Mouse (Mus musculus) megakaryocyte, adult 5-6 weeks (primary cell): ENCODE measurements around the gene Cers6. TPM values are rescaled to one million over a fixed set of nuclear protein-coding genes. Genes with fewer than 3 reads are reported as not detected.
A peak's percentile ranks its signal among the peaks of the same experiment; 100 is the strongest.

Experiments used
- ATAC-seq: 2 replicates; pipeline ENCODE4 v1.8.0; 2016; ENCODE audit warnings: mild to moderate bottlenecking, inconsistent platforms; ENCODE audit not compliant: poor library complexity, severe bottlenecking
- total RNA-seq, 2 experiments: library from RNA; stranded (forward) in 1 of 2; stranded (reverse) in 1 of 2; fragments of 153-499, 151-499 nt in 1 of 2; fragments of 221-1000, 200-1000 nt in 1 of 2; gene quantifications; 2 replicates each; pipeline versions ENCODE4 v1.2.3 to v1.2.4; 2015 to 2017

The Cers6 gene
- total RNA-seq, 2 experiments from 2014 or later = 64.6 to 146 TPM

DNA sequence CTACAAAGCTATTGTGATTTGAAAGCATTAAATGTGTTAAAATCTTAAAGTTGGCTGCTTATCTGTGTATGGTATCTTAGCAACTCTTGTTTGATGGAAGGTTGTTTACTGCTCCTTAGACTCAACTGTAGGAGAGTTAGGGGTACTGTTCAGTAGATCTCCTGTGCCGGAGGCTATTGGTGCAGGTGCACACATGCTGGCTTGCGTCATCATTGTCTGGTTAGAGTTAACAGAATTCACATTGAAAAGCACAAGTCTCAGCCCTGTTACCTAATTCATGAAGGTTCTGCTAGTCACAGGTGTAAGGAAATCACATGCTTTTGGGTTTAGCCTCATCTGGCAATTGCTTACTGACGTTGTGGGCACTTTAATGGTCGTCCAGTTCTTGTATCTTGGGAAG, 98.3 kb downstream of the Cers6 start:
- peak; percentile 20; the same call in 1 of the 2 replicates for ATAC-seq

DNA sequence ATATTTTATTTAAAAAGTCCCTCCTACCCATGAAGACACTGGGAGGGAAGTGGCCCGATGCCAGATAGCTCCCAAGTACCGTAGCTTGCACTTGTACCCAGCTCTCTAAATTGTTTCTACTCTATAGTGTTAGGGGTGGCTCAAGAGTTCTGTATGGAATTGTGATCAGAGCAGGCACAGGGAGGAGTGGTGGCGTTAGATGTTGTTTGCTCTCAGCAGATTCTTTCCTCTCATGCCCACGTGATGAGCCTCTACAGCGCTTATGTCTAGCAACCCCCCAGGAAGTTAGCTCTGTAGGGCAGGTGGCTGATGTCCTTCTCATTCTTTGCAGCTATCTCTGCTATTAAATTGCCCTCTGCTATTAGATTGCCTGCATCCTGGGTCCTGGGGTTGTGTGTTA, 98.8 kb downstream of the Cers6 start:
- no peak for ATAC-seq

DNA sequence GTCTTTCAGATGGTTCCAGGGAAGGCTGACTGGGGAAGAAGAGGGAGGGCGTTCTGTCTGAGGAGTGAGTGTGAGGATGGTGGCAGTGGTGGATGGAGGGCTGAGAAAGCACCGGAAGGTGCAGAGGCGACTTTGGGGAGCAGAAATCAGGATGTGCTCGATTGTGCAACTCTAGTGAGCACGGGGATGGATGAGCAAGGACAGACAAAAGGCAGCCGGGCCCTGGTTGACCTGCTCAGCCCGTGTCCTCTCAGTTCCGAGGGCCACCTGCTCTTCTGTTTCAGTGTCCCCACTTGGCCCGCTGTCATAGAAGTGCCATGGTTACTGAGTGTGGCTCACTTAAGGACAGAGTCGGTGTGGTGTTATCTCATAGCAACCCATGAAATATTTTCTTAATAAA, 99.4 kb downstream of the Cers6 start:
- ATAC-seq = 0 out of 2 replicates have a peak, but pooled peaks have one; percentile 30

DNA sequence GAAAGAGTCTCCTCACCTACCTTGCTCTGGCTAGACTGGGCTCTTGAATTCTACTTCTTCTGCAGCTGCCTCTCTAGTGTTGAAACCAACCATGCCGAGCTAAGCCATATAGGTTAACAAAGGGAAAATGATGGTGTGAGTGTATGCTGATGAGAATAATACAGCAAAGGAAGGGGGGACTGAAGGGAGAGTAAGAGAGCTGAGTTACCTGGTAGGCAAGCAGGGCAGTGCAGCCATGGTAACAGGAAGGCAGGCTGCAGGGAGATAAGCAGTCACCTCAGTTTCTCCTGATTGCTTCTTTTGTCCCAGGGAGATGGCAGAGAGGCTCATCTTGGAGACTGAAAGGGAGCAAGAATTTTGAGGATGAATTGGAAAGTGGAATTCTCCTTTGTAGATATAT, 105.1 kb downstream of the Cers6 start:
- no peak for ATAC-seq

DNA sequence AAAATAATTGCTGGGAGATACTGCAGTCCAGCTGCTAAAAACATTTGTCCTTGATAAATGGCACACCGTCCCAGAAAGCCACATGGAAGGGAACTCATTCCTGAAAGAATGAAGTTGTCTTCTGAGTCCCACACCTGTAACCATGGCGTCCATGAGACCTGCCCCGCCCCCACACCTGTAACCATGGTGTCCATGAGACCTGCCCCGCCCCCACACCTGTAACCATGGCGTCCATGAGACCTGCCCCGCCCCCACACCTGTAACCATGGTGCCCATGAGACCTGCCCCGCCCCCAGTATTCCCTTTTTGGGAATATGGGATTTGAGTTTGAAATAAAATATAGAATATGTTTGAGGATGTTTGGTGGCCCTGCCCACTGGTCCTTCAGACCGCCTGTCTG, 106.8 kb downstream of the Cers6 start:
- no peak for ATAC-seq

DNA sequence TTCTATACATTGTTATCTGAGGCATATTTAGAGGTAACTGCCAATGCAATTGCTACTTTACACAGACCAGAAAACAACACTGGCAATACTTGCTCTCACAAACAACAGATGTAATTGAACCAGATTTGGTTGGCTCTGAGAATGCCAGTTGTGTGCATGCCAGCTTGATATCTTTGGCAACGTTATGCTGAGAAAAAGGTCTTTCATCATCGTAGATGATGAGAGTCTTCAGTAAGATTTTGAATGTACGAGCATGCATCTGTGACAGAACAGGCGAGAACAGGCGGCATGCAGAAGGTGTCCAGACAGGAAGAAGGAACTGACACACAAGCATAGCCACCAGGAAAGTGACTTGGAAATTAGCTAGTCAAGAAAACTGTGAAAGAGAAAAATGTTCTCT, 110.6 kb downstream of the Cers6 start:
- ATAC-seq = no peak

DNA sequence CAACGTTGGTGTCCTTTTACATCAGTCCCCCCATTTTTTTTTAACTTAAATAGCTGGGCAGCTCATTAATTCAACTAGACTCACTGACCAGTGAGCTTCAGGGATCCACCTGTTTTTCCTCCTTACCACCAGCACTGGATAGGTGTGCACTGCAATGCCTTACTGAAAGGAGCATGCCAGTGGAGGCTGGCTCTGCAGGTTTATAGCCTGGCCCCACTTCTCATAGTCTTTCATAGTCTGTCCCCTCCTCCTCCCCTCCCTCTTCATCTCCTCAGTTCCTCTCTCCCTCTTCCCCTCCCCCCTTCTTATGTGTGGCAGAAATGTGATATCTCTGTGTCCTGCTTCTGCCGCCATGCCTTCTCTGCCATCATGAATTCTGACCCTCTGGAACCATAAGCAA, 112.5 kb downstream of the Cers6 start:
- ATAC-seq = no peak

DNA sequence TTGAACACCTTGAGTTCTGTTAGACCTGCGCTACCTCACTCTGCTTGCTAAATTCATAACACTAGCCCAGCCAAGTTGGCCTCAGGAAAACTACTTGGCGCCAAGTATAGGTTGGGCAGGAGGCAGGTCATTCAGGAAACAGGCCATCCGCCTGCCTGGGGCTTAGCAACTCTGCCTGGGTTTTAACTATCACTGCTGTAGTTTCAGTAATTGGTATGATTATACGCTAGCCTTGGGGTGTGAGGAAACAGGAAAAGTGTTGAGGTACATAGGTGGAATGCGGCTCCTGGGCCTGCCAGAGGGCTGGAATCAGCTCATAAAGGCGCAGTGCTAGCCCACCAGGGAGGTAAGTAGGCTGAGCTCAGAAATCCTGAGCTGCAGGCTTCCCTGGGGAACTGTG, 114.0 kb downstream of the Cers6 start:
- ATAC-seq = no peak

DNA sequence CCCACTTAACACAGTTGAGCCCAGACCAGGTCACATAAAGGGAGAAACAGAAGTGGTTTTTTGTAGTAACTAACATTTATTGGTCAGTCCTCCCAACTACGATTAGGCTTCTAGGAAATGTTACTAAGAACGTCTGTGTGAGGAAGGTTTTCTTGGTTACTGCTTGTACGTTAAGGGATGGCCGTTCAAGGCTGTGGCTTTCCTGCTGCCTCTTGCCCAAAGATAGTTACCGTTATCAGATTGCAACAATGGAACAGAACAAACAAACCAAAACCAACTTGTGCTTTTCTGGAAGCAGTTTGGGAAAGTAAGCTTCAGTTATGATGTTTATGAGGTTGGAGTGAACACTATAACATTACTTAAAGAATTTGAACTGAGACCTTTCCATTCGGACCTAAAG, 114.5 kb downstream of the Cers6 start:
- no peak for ATAC-seq

DNA sequence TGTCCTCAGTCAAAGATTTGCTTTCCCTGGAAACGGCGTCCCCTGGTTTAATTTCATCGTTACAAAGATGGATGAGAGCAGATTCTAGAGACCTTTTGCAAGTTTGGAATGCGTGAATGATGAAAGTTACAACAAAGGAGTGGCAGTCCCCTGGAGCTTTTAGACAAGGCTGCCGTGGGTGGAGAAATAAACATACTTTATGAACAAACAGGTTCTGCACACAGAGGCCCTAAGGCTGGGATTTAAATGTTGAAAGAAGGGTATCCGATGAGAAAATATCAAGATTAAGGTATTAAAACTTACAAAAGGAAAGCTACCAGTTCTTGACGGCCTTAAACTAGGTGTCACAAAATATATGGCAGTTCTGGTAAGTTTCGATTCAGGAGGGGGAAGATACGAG, 117.0 kb downstream of the Cers6 start:
- no peak for ATAC-seq

DNA sequence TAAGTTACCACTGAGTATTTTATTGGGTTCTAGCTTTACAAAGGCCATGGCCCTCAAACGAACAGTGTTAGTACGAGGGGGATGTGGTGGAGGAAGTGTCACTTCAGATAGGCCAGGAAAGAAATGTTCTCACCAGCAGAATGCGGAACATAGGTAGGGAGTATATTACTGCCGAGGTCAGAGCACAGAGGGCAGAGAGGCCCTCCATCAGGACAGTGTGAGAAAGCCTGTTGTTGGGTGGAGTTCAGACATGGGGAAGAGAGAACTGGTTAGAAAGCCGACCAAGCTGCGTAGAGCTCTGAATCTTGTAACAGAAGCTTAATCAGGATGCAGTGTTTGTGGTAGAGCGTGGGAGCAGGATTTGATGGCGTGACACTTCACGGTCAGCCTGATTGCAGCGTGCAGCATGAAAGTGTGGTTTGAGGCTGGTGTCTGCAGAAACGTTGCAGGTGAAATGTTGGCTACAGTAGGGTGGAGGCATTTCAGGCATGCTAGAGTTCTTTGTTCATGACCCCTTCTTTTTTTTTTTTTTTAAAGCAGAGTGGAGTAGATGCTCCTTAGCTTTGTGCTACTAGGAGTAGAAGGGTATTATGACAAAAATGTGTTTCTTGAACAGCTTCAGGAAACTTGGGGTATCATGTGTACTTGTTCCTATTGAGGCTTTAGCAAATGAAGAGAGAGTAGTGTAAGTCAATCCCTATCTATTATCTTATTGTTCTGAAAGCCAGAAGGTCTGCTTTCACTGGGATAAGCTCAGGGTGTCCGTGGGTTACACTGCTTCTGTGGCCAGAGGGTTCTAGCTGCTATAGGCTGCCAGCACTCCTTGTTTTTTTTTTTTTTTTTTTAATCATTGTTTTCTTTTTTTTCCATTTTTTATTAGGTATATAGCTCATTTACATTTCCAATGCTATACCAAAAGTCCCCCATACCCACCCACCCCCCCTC, 117.7 kb downstream of the Cers6 start:
- peak; percentile 83 for ATAC-seq

DNA sequence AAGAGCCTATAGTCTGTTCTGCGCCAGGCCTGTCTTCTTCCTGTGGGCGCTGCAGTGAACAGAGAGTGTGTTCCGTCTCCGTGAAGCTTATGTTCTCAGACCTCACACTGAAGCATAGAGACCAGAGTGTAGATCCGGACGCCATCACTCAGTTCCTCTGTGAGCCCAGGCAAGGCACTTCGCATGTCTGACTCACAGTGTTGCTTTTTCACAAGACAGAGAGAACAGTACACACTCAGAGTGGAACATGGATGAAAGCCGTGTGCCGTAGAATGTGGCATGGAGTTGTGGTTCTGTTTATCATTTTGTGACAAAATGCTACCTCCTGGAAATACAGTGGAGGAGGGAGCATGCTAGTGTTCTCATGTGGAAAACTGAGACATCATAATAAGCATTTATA, 120.1 kb downstream of the Cers6 start:
- no peak for ATAC-seq

DNA sequence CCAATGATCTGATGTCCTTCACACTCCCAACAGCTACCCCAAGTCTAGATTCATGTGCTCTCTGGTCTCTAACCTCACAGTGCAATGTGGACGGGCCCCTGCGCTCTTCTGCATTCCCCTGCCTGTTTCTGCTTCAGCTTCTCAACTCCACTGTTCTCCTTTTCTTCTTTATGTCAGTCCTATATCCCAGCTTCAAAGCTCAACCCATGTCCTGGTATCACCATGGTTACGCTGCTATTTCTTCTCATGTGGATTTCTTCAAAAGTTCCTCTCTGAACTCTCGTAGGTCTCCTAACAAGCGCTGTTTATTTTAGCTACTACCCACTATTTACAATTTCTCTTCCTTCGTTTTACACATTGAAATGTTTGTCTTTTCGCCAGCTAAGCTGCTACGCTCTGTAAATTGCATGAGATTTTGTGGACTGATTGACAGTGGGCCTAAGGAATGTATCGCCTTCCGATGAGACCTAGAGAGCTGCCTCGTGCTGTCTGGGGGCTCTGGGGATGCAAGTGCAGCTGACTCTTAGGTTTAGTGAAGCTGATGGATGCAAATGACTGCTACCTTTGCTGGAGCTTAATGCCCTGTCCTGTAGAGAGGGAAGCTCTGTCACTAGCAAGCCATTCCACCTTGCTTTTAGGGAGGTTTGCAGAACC, 120.6 kb downstream of the Cers6 start:
- no peak for ATAC-seq

DNA sequence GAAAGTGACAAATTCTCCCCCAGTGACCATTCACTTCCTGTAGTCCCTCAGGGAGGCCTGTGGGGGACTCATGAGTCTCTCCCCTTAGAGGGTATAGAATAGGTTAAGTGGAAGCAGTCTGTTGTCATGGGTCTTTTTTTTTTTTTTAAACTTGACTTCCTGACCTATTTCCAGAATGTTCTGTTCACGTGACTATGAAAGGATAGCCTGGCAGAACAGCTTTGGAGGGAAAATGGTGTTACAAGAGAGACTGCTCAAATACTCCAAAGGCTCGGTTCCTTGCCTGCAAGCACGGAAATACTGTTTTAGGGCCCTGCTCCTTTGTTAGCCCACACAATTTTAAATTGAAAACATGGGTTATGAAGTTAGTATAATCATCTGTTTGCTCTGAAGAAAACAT, 121.7 kb downstream of the Cers6 start:
- ATAC-seq = no peak

DNA sequence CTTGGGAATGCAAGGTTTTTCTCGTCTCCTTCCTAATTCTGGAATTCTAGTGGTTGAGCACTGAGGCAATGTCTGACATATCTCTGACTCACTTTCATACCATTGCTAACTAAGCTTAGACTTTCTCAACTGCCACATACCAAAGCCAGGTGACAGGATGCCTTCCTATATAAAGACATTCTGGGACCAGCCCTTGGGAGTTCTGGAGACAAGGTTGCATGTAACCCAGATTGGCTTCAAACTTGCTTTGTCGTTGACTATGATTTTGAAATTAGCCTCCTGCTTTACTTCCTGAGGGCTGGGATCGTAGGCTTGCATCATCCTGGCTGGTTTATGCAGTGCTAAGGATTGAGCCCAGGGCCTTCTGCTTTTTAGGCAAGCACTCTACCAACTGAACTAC, 122.2 kb downstream of the Cers6 start:
- peak; percentile 45 for ATAC-seq

DNA sequence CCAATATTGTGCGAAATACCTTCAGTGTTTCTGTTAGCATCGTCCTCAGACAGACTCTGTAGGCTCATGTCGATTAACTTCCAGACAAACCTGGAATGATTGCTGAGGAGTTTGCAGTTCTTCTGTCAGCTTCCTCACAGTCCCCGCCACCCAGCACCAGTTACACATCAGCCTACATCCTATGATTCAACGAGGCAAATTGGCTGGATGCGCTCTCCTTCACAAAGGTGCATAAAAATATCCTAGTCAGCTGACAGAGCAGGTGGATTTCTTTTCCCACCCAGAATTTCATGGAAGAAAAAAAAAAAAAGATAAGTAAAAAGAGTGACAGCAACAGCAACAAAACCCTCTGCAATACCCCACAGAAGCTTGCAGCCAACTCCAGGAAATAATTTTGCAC, 127.9 kb downstream of the Cers6 start:
- no peak for ATAC-seq

DNA sequence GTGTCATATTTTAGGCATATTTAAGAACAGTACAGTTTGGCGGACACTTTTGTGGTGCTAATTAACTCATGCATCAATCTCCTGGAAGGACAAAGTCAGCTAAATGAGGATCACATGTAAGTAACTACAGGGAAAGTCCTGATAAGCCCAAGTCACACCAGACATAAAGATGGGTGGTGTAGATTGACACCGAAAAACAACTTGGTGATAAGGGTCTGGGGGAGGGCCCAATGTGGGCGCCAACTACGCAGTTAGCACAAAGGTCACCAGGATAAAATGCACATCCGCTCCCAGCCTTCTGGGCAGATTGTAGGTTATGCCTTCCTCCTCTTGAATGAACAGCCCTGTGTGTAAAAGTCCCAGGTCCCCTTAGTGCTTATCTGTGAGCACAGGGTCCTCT, 131.4 kb downstream of the Cers6 start:
- no peak for ATAC-seq

DNA sequence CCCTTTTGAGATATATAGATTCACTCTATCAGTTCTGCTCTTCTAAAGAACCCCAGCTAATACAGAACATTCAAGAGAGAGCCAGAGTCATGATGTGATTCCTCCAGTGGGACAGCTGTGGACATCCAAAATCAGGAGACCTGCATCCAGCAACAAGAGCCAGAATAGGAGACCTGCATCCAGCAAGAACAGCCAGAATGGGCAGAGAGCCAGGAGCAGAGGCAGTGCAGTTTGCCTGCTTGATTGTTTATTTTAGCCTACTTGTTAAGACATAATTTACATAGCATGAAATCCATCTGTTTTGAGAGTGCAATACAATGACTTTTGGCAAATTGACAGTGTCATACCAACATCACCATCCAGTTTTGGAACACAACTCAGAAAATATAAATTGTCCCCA, 133.2 kb downstream of the Cers6 start:
- ATAC-seq = no peak

DNA sequence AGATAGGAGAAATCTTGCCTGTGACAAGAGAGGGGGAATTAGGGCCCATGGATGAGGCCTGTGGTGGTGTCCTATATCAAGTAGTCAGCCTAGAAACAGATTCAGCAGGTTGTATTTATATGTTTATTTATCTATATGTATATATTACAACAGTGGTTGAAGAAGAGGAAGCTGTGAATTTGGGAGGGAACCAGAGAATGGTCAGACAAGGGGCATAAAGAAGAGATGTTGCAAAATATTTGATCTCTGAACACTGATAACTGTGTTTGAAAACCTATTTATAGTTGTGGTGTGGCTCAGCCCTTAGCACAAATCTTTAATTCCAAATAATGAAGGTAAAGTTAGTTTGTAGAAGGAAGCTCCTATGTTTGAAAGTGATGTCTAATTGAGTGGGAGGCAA, 134.5 kb downstream of the Cers6 start:
- 0 out of 2 replicates have a peak, but pooled peaks have one; percentile 21 for ATAC-seq

DNA sequence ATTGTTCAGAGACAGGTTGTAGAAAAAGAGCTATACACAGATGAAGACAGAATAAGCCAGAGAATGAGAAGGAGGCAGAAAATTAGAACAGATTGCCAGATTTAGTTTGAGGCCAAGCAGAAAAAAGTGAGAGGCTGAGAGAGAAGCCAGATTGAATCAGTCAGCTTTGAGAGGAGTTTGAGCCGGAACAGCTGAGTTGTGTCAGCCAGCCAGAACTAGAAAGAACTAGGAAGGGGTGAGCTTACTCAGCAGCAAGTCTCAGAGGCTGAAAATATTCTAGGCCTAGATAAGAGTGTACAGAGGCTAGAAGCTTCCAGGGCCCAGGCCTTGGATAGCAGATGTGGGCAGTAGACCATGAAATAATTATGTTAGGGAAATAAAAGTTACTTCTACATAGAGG, 135.0 kb downstream of the Cers6 start:
- no peak for ATAC-seq

DNA sequence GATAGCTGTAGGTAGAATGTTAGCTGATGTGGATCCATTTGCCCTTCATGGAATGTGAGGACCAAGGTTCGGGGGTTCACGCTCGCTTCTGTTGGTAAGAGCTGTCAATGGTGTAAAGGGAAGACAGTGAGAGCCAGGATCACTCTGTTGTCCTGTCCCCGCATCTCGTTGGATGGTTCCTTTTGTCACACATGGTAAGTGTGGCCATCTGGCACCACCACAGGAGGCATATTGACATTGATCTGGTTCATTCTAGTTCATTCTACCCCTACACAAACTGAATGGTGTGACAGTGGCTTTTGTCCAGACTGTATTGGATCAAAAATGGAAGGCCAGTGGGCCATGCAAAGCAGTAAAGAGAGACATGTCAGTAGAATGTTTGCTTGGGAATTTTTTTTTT, 142.8 kb downstream of the Cers6 start:
- ATAC-seq = no peak

DNA sequence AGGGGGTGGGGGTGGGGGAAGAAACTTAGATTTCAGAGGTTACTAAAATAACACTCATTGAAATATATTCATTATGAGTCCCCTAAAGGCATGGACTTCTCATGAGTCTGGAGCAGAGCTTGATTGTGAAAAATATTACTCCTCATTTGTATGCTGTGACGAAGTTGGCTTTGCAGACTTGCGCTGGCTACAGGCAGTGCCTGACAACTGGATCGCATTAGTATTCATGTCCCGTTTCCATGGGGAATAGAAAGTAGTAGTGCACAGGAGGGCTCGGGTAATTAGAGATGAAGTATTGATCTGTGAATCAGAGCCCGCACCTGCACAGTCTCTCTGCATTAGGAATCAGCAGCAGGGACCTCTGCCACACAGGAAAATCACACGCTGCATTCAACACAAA, 150.2 kb downstream of the Cers6 start:
- no peak for ATAC-seq
